In the genomic region with DNA sequence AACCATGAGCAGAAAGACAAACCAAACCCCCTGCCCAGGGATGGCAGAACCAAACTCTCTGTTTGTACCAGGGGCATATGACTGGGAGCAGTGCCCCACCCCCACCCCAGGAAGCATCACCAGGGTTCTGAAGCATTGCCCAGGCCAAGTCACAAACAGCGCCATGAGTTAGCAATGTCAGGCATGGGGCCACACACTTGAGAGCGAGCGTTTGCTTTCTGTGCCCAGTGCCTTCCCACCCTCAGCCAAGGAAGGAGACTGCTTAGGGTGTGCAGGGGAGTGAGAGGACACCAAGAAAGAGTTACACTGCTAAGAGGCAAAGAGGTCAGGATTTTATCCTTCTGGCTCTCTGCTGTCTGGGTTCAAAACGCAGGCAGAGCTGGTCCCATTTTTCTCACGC, we compare ENCODE assay signal across 23 mouse cellular contexts. TPM values are rescaled to one million over a fixed set of nuclear protein-coding genes. Genes with fewer than 3 reads are reported as not detected.
DNase-seq lines count a peak whose midpoint lies in the region; ATAC-seq and TF ChIP-seq lines count a peak whose summit lies in the region.
"Had no signal": no experiment of that assay in that cellular context is flagged by ENCODE, and none has a peak within 500 bp of the region (broad histone marks: within the 10 kb centered on the region; RNA-seq: fewer than 3 reads in every experiment).

No protein-coding gene starts in this region.

- no peaks in the 10 kb centered on the region for H3K27me3 ChIP-seq in cerebellum, adult 2 months (ENCODE audit: control insufficient read depth, insufficient read depth, low read length)
- H3K27me3 ChIP-seq in heart, embryonic 12.5 days (replicated peaks), result peaks cover 35% of the 10 kb centered on the region
- no peaks in the 10 kb centered on the region for H3K27me3 ChIP-seq in midbrain, embryonic 16.5 days (ENCODE audit: control insufficient read depth, insufficient read depth, low read depth, low read length)
- no peaks in the 10 kb centered on the region for H3K27me3 ChIP-seq in midbrain, embryonic 14.5 days (ENCODE audit: control insufficient read depth, insufficient read depth, low read length)

- H3K9ac ChIP-seq in heart, embryonic 12.5 days, result no peak overlapping the region
- no peak overlapping the region for H3K9ac ChIP-seq in midbrain, embryonic 16.5 days (ENCODE audit: low read depth, low read length)
- no peak overlapping the region for H3K9ac ChIP-seq in midbrain, embryonic 14.5 days (replicated peaks; ENCODE audit: low read length)
- H3K9ac ChIP-seq: embryonic facial prominence, embryonic 12.5 days; heart, embryonic 15.5 days; hindbrain, embryonic 12.5 days had no signal

- no peaks in the 10 kb centered on the region for H3K9me3 ChIP-seq in heart, embryonic 12.5 days (replicated peaks)
- no peaks in the 10 kb centered on the region for H3K9me3 ChIP-seq in midbrain, embryonic 16.5 days (replicated peaks; ENCODE audit: control insufficient read depth, low read length, poor library complexity, severe bottlenecking)
- no peaks in the 10 kb centered on the region for H3K9me3 ChIP-seq in midbrain, embryonic 14.5 days (ENCODE audit: control insufficient read depth, low read length)
- H3K9me3 ChIP-seq: embryonic facial prominence, embryonic 12.5 days; heart, embryonic 10.5 days; heart, embryonic 15.5 days; hindbrain, embryonic 12.5 days had no signal

- WGBS in cerebellum, adult 2 months, result 32% methylated on average over 5 of the region's 5 CpGs
- 36% methylated on average over 5 of the region's 5 CpGs for WGBS in heart, embryonic 12.5 days
- 44% methylated on average over 5 of the region's 5 CpGs for WGBS in midbrain, embryonic 16.5 days
- 48% methylated on average over 5 of the region's 5 CpGs for WGBS in midbrain, embryonic 14.5 days

- no peak overlapping the region for H3K27ac ChIP-seq in cerebellum, adult 2 months (ENCODE audit: insufficient read depth, low read length)
- no peak overlapping the region for H3K27ac ChIP-seq in heart, embryonic 12.5 days (ENCODE audit: poor library complexity, severe bottlenecking)
- H3K27ac ChIP-seq in midbrain, embryonic 16.5 days (ENCODE audit: low read length), result no peak overlapping the region
- no peak overlapping the region for H3K27ac ChIP-seq in midbrain, embryonic 14.5 days (replicated peaks; ENCODE audit: low read depth, low read length)
- H3K27ac ChIP-seq: embryonic facial prominence, embryonic 12.5 days; heart, embryonic 10.5 days; heart, embryonic 15.5 days; hindbrain, embryonic 12.5 days had no signal

- no peak for TF ChIP-seq POLR2A in cerebellum, adult 2 months (IDR thresholded peaks at IDR 0.05; ENCODE audit: borderline replicate concordance, insufficient read depth, low read length)

- no peak overlapping the region for H3K4me2 ChIP-seq in heart, embryonic 12.5 days
- no peak overlapping the region for H3K4me2 ChIP-seq in midbrain, embryonic 16.5 days (ENCODE audit: low read length)
- no peak overlapping the region for H3K4me2 ChIP-seq in midbrain, embryonic 14.5 days (ENCODE audit: low read length)
- H3K4me2 ChIP-seq: embryonic facial prominence, embryonic 12.5 days; heart, embryonic 15.5 days; hindbrain, embryonic 12.5 days had no signal

- TF ChIP-seq CTCF in cerebellum, adult 2 months (IDR thresholded peaks at IDR 0.05; ENCODE audit: borderline replicate concordance, insufficient read depth, low read depth, low read length), result peak; percentile 9; the same call in 1 of the 2 replicates

- H3K36me3 ChIP-seq in heart, embryonic 12.5 days, result no peaks in the 10 kb centered on the region
- H3K36me3 ChIP-seq in midbrain, embryonic 16.5 days (ENCODE audit: control insufficient read depth, insufficient read depth, low read length), result no peaks in the 10 kb centered on the region
- H3K36me3 ChIP-seq in midbrain, embryonic 14.5 days (ENCODE audit: control insufficient read depth, insufficient read depth, low read length), result no peaks in the 10 kb centered on the region; the same call in 1 of the 2 replicates
- H3K36me3 ChIP-seq: embryonic facial prominence, embryonic 12.5 days; G1E; heart, embryonic 10.5 days; heart, embryonic 15.5 days; hindbrain, embryonic 12.5 days had no signal

- H3K4me3 ChIP-seq in cerebellum, adult 2 months (replicated peaks; ENCODE audit: insufficient read depth, low read depth, low read length), result no peak overlapping the region
- no peak overlapping the region for H3K4me3 ChIP-seq in heart, embryonic 12.5 days
- no peak overlapping the region for H3K4me3 ChIP-seq in midbrain, embryonic 16.5 days (ENCODE audit: low read depth, low read length)
- H3K4me3 ChIP-seq in midbrain, embryonic 14.5 days (replicated peaks; ENCODE audit: low read depth, low read length), result no peak overlapping the region
- H3K4me3 ChIP-seq: embryonic facial prominence, embryonic 12.5 days; heart, embryonic 10.5 days; heart, embryonic 15.5 days; hindbrain, embryonic 12.5 days had no signal

- DNase-seq in cerebellum, adult 2 months, result no peak
- DNase-seq in cerebellum, adult 8-10 months, result no peak
- DNase-seq in heart, adult 11 months, result peak; percentile 76
- DNase-seq in lung, postnatal 36 days, result peak; percentile 5
- no peak for DNase-seq in lung, postnatal 14 days
- no peak for DNase-seq in midbrain, embryonic 14.5 days
- DNase-seq: adrenal gland, adult 8-10 months; adrenal gland, postnatal 36 days; B cell, adult 2 months; cerebellum, adult 9-10 months; cerebellum, postnatal 25 days; gastrocnemius, postnatal 14 days; kidney, adult 11 months had no signal

- peaks cover 7% of the 10 kb centered on the region for H3K4me1 ChIP-seq in cerebellum, adult 2 months (ENCODE audit: control insufficient read depth, insufficient read depth, low read length)
- H3K4me1 ChIP-seq in heart, embryonic 12.5 days (replicated peaks), result peaks cover 4% of the 10 kb centered on the region; the same call in 1 of the 2 replicates
- H3K4me1 ChIP-seq in midbrain, embryonic 16.5 days (ENCODE audit: control insufficient read depth, insufficient read depth, low read length), result peaks cover 3% of the 10 kb centered on the region; the same call in 1 of the 2 replicates
- H3K4me1 ChIP-seq in midbrain, embryonic 14.5 days (ENCODE audit: control insufficient read depth, insufficient read depth, low read length), result no peaks in the 10 kb centered on the region

- no peak for ATAC-seq in heart, embryonic 12.5 days (ENCODE audit: insufficient number of reproducible peaks, low FRiP score)
- 0 out of 2 replicates have a peak, but pooled peaks have one; percentile 6 for ATAC-seq in midbrain, embryonic 16.5 days
- no peak for ATAC-seq in midbrain, embryonic 14.5 days (ENCODE audit: low FRiP score, low TSS enrichment)
- ATAC-seq: CD4-positive, CD25-positive, alpha-beta regulatory T cell, adult 4 months; hindbrain, embryonic 16.5 days had no signal

RNA-seq across cellular contexts. Expression of gene Frrs1l, which starts 20.2 kb away (rescaled TPM):
- 102 and 111 TPM in 2 replicates for polyA plus RNA-seq in cerebellum, adult 2 months (2012; rRNA removed)
- polyA plus RNA-seq in heart, embryonic 12.5 days (2016; fragmentation: Nextera tagmentation; extraction: Ambion mirVana), result 0.27 and 0.42 TPM in 2 replicates
- polyA plus RNA-seq in midbrain, embryonic 16.5 days (2015; fragmentation: Nextera tagmentation; extraction: Ambion mirVana), result 23.2 and 23.8 TPM in 2 replicates
- 21.3 and 24.3 TPM in 2 replicates for polyA plus RNA-seq in midbrain, embryonic 14.5 days (2014; fragmentation: Nextera tagmentation; extraction: Ambion mirVana)
- polyA plus RNA-seq: CD4-positive, CD25-positive, alpha-beta regulatory T cell, adult 4 months; G1E; gonadal fat pad, adult 2 months had no signal

Comparison
In these comparisons a context has a peak if more than half of its experiments do, and no peak if none do; other contexts are left out.
1. DNase-seq: peak in heart, adult 11 months (single experiment) and lung, postnatal 36 days (single experiment); none in cerebellum, adult 2 months (0 of 2), cerebellum, adult 8-10 months (single experiment), lung, postnatal 14 days (single experiment) and midbrain, embryonic 14.5 days (single experiment).
2. RNA of gene Frrs1l, which starts 20.2 kb away (polyA plus RNA-seq): 102 to 111 TPM in cerebellum, adult 2 months, 21.3 to 24.3 TPM in midbrain, embryonic 14.5 days and 23.2 to 23.8 TPM in midbrain, embryonic 16.5 days; 0.27 to 0.42 TPM in heart, embryonic 12.5 days; every median in the first group is over 10 times any median in the second.